Mouse (Mus musculus) heart, embryonic 10.5 days (tissue): ENCODE measurements at regions not wholly inside any gene's neighbourhood (a gene's known extent, or its start where the extent isn't known, plus 50 kb on each side); places are given as distances from the start of the nearest gene placed in this dataset.
"Not testable (repeated sequence)": the region's sequence is repeated elsewhere in the genome, so short reads cannot be mapped to it uniquely, and the experiment has no call there.

ENCODE experiments used
- DNase-seq: peaks from one replicate; pipeline ENCODE4 v3.0.0-alpha.2; 2017; ENCODE audit warnings: low spot score
- H3K27ac ChIP-seq: fragments of 300-500 bp; sonication (generic); 2 replicates; pipeline ENCODE4 v1.5.1; 2016; ENCODE audit warnings: mild to moderate bottlenecking
- H3K27me3 ChIP-seq: fragments of 300-500 bp; sonication (generic); 2 replicates; pipeline ENCODE4 v1.6.1; 2016; ENCODE audit warnings: mild to moderate bottlenecking; ENCODE audit not compliant: poor library complexity, insufficient read depth, severe bottlenecking
- H3K36me3 ChIP-seq: fragments of 300-500 bp; sonication (generic); 2 replicates; pipeline ENCODE4 v1.6.1; 2016; ENCODE audit warnings: mild to moderate bottlenecking, moderate library complexity
- H3K4me1 ChIP-seq: fragments of 300-500 bp; sonication (generic); 2 replicates; pipeline ENCODE4 v1.6.1; 2016; ENCODE audit warnings: mild to moderate bottlenecking
- H3K4me3 ChIP-seq: fragments of 300-500 bp; sonication (generic); 2 replicates; pipeline ENCODE4 v1.5.1; 2016; ENCODE audit warnings: mild to moderate bottlenecking, moderate library complexity
- H3K9me3 ChIP-seq: fragments of 300-500 bp; sonication (generic); 2 replicates; pipeline ENCODE4 v1.6.1; 2016; ENCODE audit warnings: mild to moderate bottlenecking, moderate library complexity
- WGBS: fragments of 180-500 bp; shearing (Covaris S2); methylation state at CpG from one replicate; pipeline ENCODE4 v1.1.7; 2016; 5-methylcytosine and 5-hydroxymethylcytosine counted together

DNA sequence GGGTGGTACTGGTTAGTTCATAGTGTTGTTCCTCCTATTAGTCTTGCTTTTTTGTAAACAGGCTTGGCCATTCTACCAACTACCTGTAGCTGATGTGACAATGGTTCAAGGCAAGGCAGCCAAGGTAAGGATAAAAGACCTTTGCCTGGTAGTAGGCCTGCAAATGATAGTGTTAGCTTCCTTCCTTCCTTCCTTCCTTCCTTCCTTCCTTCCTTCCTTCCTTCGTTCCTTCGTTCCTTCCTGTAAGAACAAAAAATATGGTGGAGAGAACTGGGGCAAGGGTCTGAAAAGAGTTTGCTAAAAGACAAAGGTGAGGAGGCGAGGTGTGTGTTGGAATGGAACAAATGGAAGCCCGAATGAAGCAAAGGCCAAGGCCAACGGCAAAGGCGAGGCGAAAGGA, 84.8 kb upstream of the Ezh2 start:
- DNase-seq, H3K9me3 ChIP-seq, H3K27ac ChIP-seq, H3K36me3 ChIP-seq, H3K4me1 ChIP-seq, H3K27me3 ChIP-seq, H3K4me3 ChIP-seq: not testable (repeated sequence)
- 66% methylated on average over 2 of the region's 7 CpGs for WGBS

- peak overlapping the region; percentile 54 for H3K4me3 ChIP-seq
- not testable (repeated sequence) for DNase-seq
- 13% methylated on average over 3 of the region's 33 CpGs for WGBS
Measured at GRCm38 (mm10) chr6:47672741-47673140, 77.6 kb upstream of the Ezh2 start.

GRCm38 (mm10) chr6:47652880-47653279, 57.7 kb upstream of the Ezh2 start:
- not testable (repeated sequence) for H3K4me3 ChIP-seq, H3K27ac ChIP-seq, DNase-seq, H3K9me3 ChIP-seq, H3K36me3 ChIP-seq, H3K4me1 ChIP-seq
- peaks cover 13% of the 10 kb centered on the region; the same call in 1 of the 2 replicates for H3K27me3 ChIP-seq
- WGBS = 56% methylated on average over 3 of the region's 3 CpGs

More at GRCm38 (mm10) chr6:47672741-47673140, 77.6 kb upstream of the Ezh2 start:
- H3K27me3 ChIP-seq, H3K27ac ChIP-seq, H3K4me1 ChIP-seq, H3K9me3 ChIP-seq, H3K36me3 ChIP-seq: not testable (repeated sequence)

DNA sequence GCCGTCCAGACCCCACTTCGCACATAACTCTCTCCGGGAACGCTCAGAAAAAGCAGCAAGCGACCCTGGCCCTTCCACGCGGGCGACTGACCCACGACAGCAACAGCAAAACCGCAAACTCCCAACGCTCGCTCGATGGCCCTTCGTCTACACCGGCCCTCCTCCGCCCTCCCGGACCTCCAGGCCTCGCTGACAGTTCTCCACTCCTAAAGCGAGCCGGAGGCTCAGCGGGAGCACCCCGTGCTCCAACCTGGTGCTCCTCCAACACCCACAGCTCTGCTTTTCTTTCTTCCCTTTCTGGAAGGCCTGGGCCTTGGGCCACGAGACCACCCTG, 56.2 kb upstream of the Ezh2 start:
- not testable (repeated sequence) for H3K36me3 ChIP-seq, H3K4me1 ChIP-seq, H3K9me3 ChIP-seq, DNase-seq
- Histone ChIP-seq H3K27me3 (peaks cover 15% of the 10 kb centered on the region; the same call in 1 of the 2 replicates), H3K4me3 (peak overlapping the region; percentile 74), H3K27ac (peak overlapping the region; percentile 76; the same call in 1 of the 2 replicates)
- WGBS = 1% methylated on average over 22 of the region's 23 CpGs

GRCm38 (mm10) chr6:47650463-47651384, 55.6 kb upstream of the Ezh2 start:
- WGBS = 3% methylated on average over 46 of the region's 46 CpGs
- H3K9me3 ChIP-seq = no peaks in the 10 kb centered on the region
- H3K36me3 ChIP-seq = no peaks in the 10 kb centered on the region
- peak; percentile 95 for DNase-seq
- peaks cover 4% of the 10 kb centered on the region; the same call in 1 of the 2 replicates for H3K4me1 ChIP-seq
- peaks cover 15% of the 10 kb centered on the region; the same call in 1 of the 2 replicates for H3K27me3 ChIP-seq
- peak overlapping the region; percentile 74 for H3K4me3 ChIP-seq
- peak overlapping the region; percentile 76 for H3K27ac ChIP-seq

DNA sequence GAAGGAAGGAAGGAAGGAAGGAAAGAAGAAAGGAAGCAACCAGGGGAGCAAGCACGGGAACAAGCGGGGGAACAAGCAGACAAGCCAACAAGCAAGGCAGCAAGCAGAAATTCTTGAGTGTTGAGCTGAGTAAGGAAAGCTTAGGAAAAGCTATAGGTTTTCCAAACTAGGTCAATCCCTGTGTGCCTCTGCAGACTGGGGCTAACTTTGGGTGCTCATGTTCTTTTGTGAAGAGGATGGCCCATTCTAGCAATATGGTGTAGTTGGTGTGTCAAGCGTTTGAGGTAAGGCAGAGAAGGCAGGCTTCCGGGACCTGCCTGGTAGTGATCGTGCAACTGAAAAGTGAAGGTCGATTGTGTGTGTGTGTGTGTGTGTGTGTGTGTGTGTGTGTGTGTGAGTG, 54.8 kb upstream of the Ezh2 start:
- H3K27ac ChIP-seq = no peak overlapping the region
- WGBS = 84% methylated on average over 6 of the region's 6 CpGs
- H3K4me3 ChIP-seq = no peak overlapping the region
- H3K4me1 ChIP-seq = peaks cover 4% of the 10 kb centered on the region; the same call in 1 of the 2 replicates
- DNase-seq = no peak
- H3K36me3 ChIP-seq = no peaks in the 10 kb centered on the region
- H3K9me3 ChIP-seq = no peaks in the 10 kb centered on the region
- H3K27me3 ChIP-seq = peaks cover 15% of the 10 kb centered on the region; the same call in 1 of the 2 replicates

DNA sequence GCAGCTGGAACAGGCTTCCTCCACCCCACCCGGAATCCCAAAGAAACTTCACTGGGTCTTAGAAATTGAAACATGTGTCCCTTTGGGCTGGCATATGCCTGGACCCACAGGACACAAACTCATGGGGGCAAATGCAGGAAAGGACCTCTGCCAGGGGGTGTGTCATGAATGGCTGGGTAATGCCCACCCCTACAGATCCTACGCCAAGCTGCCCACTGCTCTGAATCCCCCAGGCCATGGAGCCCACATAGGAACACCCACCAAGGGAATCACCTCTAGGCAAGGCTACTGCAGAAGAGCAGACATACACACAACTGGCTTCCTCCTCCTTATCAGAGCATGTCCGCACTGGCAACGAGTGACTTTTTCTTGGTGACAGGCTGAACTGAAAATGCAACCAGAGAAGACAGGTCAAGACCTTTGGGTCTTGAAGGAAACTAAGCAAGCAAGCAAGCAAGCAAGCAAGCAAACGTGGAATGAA, 54.4 kb upstream of the Ezh2 start:
- H3K4me1 ChIP-seq = peaks cover 4% of the 10 kb centered on the region; the same call in 1 of the 2 replicates
- no peak for DNase-seq
- H3K27me3 ChIP-seq = peaks cover 15% of the 10 kb centered on the region; the same call in 1 of the 2 replicates
- H3K27ac ChIP-seq = no peak overlapping the region
- no peaks in the 10 kb centered on the region for H3K9me3 ChIP-seq
- no peak overlapping the region for H3K4me3 ChIP-seq
- 61% methylated on average over 5 of the region's 5 CpGs for whole genome bisulfite sequencing
- no peaks in the 10 kb centered on the region for H3K36me3 ChIP-seq

GRCm38 (mm10) chr6:47648899-47649298, 53.8 kb upstream of the Ezh2 start:
- no peaks in the 10 kb centered on the region for H3K9me3 ChIP-seq
- H3K27ac ChIP-seq = no peak overlapping the region
- peaks cover 15% of the 10 kb centered on the region; the same call in 1 of the 2 replicates for H3K27me3 ChIP-seq
- WGBS = 69% methylated on average over 5 of the region's 5 CpGs
- H3K4me3 ChIP-seq = no peak overlapping the region
- peaks cover 4% of the 10 kb centered on the region; the same call in 1 of the 2 replicates for H3K4me1 ChIP-seq
- H3K36me3 ChIP-seq = no peaks in the 10 kb centered on the region
- no peak for DNase-seq

- no peak overlapping the region for H3K27ac ChIP-seq
- no peaks in the 10 kb centered on the region for H3K36me3 ChIP-seq
- 80% methylated on average over 7 of the region's 7 CpGs for WGBS
- DNase-seq = no peak
- peaks cover 15% of the 10 kb centered on the region; the same call in 1 of the 2 replicates for H3K27me3 ChIP-seq
- H3K4me1 ChIP-seq = peaks cover 4% of the 10 kb centered on the region; the same call in 1 of the 2 replicates
- H3K4me3 ChIP-seq = no peak overlapping the region
- no peaks in the 10 kb centered on the region for H3K9me3 ChIP-seq
Measured at GRCm38 (mm10) chr6:47648316-47648715, 53.2 kb upstream of the Ezh2 start.

DNA sequence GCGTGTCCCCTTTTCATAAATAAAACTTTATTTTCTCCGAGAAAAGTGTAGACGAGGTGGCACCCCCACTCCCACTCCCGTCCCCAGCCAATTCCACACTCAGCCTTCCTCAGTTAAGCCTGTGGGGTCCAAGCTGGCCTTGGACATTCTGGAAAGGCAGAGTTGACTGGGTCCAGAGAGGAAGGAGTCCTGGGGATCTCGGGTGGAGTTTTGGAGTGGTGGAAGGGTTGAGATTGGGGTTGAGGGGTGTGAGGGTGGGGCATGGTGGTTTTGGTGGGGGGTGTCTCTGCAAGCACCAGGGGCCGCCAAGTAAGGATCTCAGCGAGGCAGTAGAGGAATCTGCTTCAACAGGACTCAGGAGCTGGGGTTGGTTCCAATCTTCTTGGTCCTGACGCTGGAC, 52.7 kb upstream of the Ezh2 start:
- Histone ChIP-seq H3K27ac (no peak overlapping the region), H3K4me3 (no peak overlapping the region), H3K36me3 (no peaks in the 10 kb centered on the region), H3K9me3 (no peaks in the 10 kb centered on the region), H3K27me3 (peaks cover 15% of the 10 kb centered on the region; the same call in 1 of the 2 replicates), H3K4me1 (peaks cover 4% of the 10 kb centered on the region; the same call in 1 of the 2 replicates)
- DNase-seq = no peak
- 77% methylated on average over 8 of the region's 8 CpGs for WGBS

GRCm38 (mm10) chr6:47646731-47647567, 51.8 kb upstream of the Ezh2 start:
- DNase-seq = no peak
- Histone ChIP-seq H3K4me1 (peaks cover 4% of the 10 kb centered on the region; the same call in 1 of the 2 replicates), H3K27me3 (peaks cover 15% of the 10 kb centered on the region; the same call in 1 of the 2 replicates), H3K36me3 (no peaks in the 10 kb centered on the region), H3K27ac (no peak overlapping the region), H3K9me3 (no peaks in the 10 kb centered on the region), H3K4me3 (no peak overlapping the region)
- WGBS = 72% methylated on average over 14 of the region's 14 CpGs

- DNase-seq = no peak
- H3K27ac ChIP-seq = no peak overlapping the region
- no peak overlapping the region for H3K4me3 ChIP-seq
- peaks cover 4% of the 10 kb centered on the region; the same call in 1 of the 2 replicates for H3K4me1 ChIP-seq
- 50% methylated on average over 1 of the region's 1 CpGs for whole genome bisulfite sequencing
- no peaks in the 10 kb centered on the region for H3K9me3 ChIP-seq
- no peaks in the 10 kb centered on the region for H3K36me3 ChIP-seq
- peaks cover 15% of the 10 kb centered on the region; the same call in 1 of the 2 replicates for H3K27me3 ChIP-seq
Measured at GRCm38 (mm10) chr6:47646022-47646421, 50.9 kb upstream of the Ezh2 start.
